Mouse (Mus musculus) brain, embryonic 14.5 days (tissue): Measurements from ENCODE around the gene Hipk4. TPM values are rescaled to one million over a fixed set of nuclear protein-coding genes. Genes with fewer than 3 reads are reported as not detected.
"Not testable (repeated sequence)": the region's sequence is repeated elsewhere in the genome, so short reads cannot be mapped to it uniquely, and the experiment has no call there.

ENCODE experiments used
- DNase-seq: peaks from one replicate; pipeline ENCODE4 v3.0.0-alpha.2; 2011; ENCODE audit warnings: low read depth
- CTCF ChIP-seq: fragments of 200-500 bp; IDR thresholded peaks from 2 replicates; pipeline ENCODE4 v1.5.1; 2012; ENCODE audit warnings: inconsistent platforms, mild to moderate bottlenecking, moderate library complexity, borderline replicate concordance; ENCODE audit not compliant: insufficient read depth, insufficient read length; ENCODE audit errors: extremely low read depth
- POLR2A ChIP-seq: fragments of 200-500 bp; IDR thresholded peaks from 2 replicates; pipeline ENCODE4 v1.6.1; 2012; ENCODE audit warnings: mild to moderate bottlenecking, inconsistent platforms, borderline replicate concordance; ENCODE audit not compliant: poor library complexity, insufficient read depth, insufficient read length, severe bottlenecking; ENCODE audit errors: extremely low read depth
- polyA plus RNA-seq: library from polyadenylated mRNA; depleted of rRNA; stranded (reverse); fragments of >200 nt; gene quantifications from 2 replicates; pipeline ENCODE4 v1.2.3, GENCODE M21; 2012

Gene Hipk4
- polyA plus RNA-seq, 1 experiment, result 1.5 TPM

- TF ChIP-seq POLR2A, result no peak
- no peak for TF ChIP-seq CTCF
- no peak for DNase-seq
These were observed 33.7 kb upstream of the Hipk4 start for GRCm38 (mm10) chr7:27489270-27489869.

- TF ChIP-seq POLR2A (no peak), CTCF (no peak)
- DNase-seq, result no peak
These were observed 32.9 kb upstream of the Hipk4 start for GRCm38 (mm10) chr7:27490227-27490542.

- DNase-seq, result peak; percentile 79
- TF ChIP-seq CTCF (peak; percentile 59), POLR2A (no peak)
These were observed 32.3 kb upstream of the Hipk4 start for GRCm38 (mm10) chr7:27490543-27491329.

- TF ChIP-seq CTCF (no peak), POLR2A (no peak)
- DNase-seq, result no peak
These were observed 31.2 kb upstream of the Hipk4 start for GRCm38 (mm10) chr7:27491856-27492255.

- DNase-seq, result no peak
- no peak for TF ChIP-seq CTCF
- TF ChIP-seq POLR2A, result no peak
These were observed 30.0 kb upstream of the Hipk4 start for GRCm38 (mm10) chr7:27493022-27493421.

- TF ChIP-seq CTCF (no peak), POLR2A (no peak)
- DNase-seq, result no peak
These were observed 29.6 kb upstream of the Hipk4 start for GRCm38 (mm10) chr7:27493450-27493849.

GRCm38 (mm10) chr7:27494659-27495367, 28.3 kb upstream of the Hipk4 start:
- not testable (repeated sequence) for DNase-seq

GRCm38 (mm10) chr7:27499036-27499435, 24.0 kb upstream of the Hipk4 start, which contains the start of gene Prx:
Prx (plus strand) TSS chr7:27499324.
- TF ChIP-seq CTCF, result no peak
- TF ChIP-seq POLR2A, result no peak
- no peak for DNase-seq

- no peak for DNase-seq
- no peak for TF ChIP-seq POLR2A
- no peak for TF ChIP-seq CTCF
These were observed 21.4 kb upstream of the Hipk4 start for GRCm38 (mm10) chr7:27501620-27502019.

- no peak for DNase-seq
- no peak for TF ChIP-seq CTCF
- no peak for TF ChIP-seq POLR2A
These were observed 16.2 kb upstream of the Hipk4 start for GRCm38 (mm10) chr7:27506765-27507370.

GRCm38 (mm10) chr7:27507711-27508647, 15.1 kb upstream of the Hipk4 start:
- TF ChIP-seq POLR2A, result peak; percentile 71; the same call in 1 of the 2 replicates
- no peak; the same call in 1 of the 2 replicates for TF ChIP-seq CTCF
- peak; percentile 97 for DNase-seq

GRCm38 (mm10) chr7:27508648-27509005, 14.4 kb upstream of the Hipk4 start:
- TF ChIP-seq CTCF (peak; percentile 68), POLR2A (no peak)
- peak; percentile 75 for DNase-seq
